ENCODE assay signal across 8 mouse cellular contexts in the genomic region with DNA sequence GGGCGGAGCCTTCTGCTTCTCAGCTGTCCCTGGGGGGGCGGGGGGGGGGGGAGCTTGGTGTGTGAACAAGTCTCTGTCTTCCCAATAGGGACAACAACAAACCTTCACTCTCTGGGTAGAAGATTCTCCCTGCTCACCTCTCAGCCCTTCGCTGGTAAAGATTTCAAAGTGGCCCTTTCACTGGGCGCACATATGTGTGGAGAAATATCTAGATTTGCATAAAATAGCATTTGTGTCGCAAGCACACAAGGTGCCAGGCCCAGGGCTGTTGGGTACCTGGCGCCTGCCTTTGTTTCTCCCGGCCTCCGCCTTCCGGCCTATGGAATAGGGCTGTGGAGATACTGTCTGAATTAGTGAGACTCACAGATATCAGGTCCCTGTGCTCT. TPM values are rescaled to one million over a fixed set of nuclear protein-coding genes. Genes with fewer than 3 reads are reported as not detected.
DNase-seq lines count a peak whose midpoint lies in the region; ATAC-seq and TF ChIP-seq lines count a peak whose summit lies in the region.

No protein-coding gene starts in this region.

- ATAC-seq in kidney, postnatal 0 days (replicated peaks; ENCODE audit: low FRiP score, low read depth): no peak
- 0 out of 2 replicates have a peak, but pooled peaks have one; percentile 13 for ATAC-seq in limb, embryonic 14.5 days (ENCODE audit: low FRiP score, low read depth)
- no peak for ATAC-seq in activated CD4-positive, CD25-positive, alpha-beta regulatory T cell, adult 4 months

- no peak for DNase-seq in gastrocnemius, adult 2 months
- DNase-seq in gastrocnemius, adult 8-10 months (ENCODE audit: low spot score in 2 of 2): no peak
- no peak for DNase-seq in kidney, postnatal 0 days (ENCODE audit: low spot score)
- no peak for DNase-seq in kidney, postnatal 25 days
- DNase-seq in limb, embryonic 14.5 days (ENCODE audit: low spot score): no peak
- DNase-seq in urinary bladder, adult 2 months (ENCODE audit: low spot score): no peak

- H3K36me3 ChIP-seq in kidney, postnatal 0 days (ENCODE audit: insufficient read depth, low read length): peaks cover 10% of the 10 kb centered on the region
- H3K36me3 ChIP-seq in limb, embryonic 14.5 days (ENCODE audit: control insufficient read depth, insufficient read depth, low read length): peaks cover 30% of the 10 kb centered on the region

- no peak; the same call in 1 of the 2 replicates for TF ChIP-seq POLR2A in bone marrow, adult 2 months (IDR thresholded peaks at IDR 0.05; ENCODE audit: borderline replicate concordance, control insufficient read depth, low read depth, low read length)
- TF ChIP-seq POLR2A in limb, embryonic 14.5 days (IDR thresholded peaks at IDR 0.05; ENCODE audit: borderline replicate concordance, extremely low read depth, insufficient read depth, insufficient read length): no peak

- H3K4me3 ChIP-seq in gastrocnemius, adult 2 months: no peak overlapping the region
- H3K4me3 ChIP-seq in kidney, postnatal 0 days (replicated peaks; ENCODE audit: low read depth, low read length): no peak overlapping the region
- no peak overlapping the region for H3K4me3 ChIP-seq in bone marrow, adult 2 months (replicated peaks; ENCODE audit: control insufficient read depth, low read depth, low read length)
- H3K4me3 ChIP-seq in limb, embryonic 14.5 days (replicated peaks; ENCODE audit: low read length): no peak overlapping the region

- TF ChIP-seq CTCF in gastrocnemius, adult 2 months (IDR thresholded peaks at IDR 0.05): no peak
- TF ChIP-seq CTCF in kidney, postnatal 0 days (IDR thresholded peaks at IDR 0.05; ENCODE audit: low read depth): no peak
- no peak for TF ChIP-seq CTCF in bone marrow, adult 2 months (IDR thresholded peaks at IDR 0.05; ENCODE audit: control insufficient read depth, insufficient read depth, low read length)

- 68% methylated on average over 9 of the region's 9 CpGs for WGBS in kidney, postnatal 0 days
- 30% methylated on average over 9 of the region's 9 CpGs for WGBS in bone marrow, adult 2 months
- 74% methylated on average over 9 of the region's 9 CpGs for WGBS in limb, embryonic 14.5 days

- H3K27ac ChIP-seq in gastrocnemius, adult 2 months: peak overlapping the region; percentile 48; the same call in 1 of the 2 replicates
- H3K27ac ChIP-seq in kidney, postnatal 0 days: peak overlapping the region; percentile 83
- peak overlapping the region; percentile 92 for H3K27ac ChIP-seq in bone marrow, adult 2 months (ENCODE audit: control insufficient read depth, insufficient read depth, low read depth, low read length, poor library complexity)
- H3K27ac ChIP-seq in limb, embryonic 14.5 days (replicated peaks; ENCODE audit: low read depth, low read length): peak overlapping the region; percentile 38; the same call in 1 of the 2 replicates

- peaks cover 8% of the 10 kb centered on the region for H3K4me1 ChIP-seq in kidney, postnatal 0 days (replicated peaks; ENCODE audit: insufficient read depth, low read length)
- H3K4me1 ChIP-seq in bone marrow, adult 2 months (ENCODE audit: control insufficient read depth, insufficient read depth, low read length): peaks cover 24% of the 10 kb centered on the region
- H3K4me1 ChIP-seq in limb, embryonic 14.5 days (ENCODE audit: control insufficient read depth, insufficient read depth, low read length): peaks cover 4% of the 10 kb centered on the region; the same call in 1 of the 2 replicates

- intact Hi-C loops in gastrocnemius, adult 2 months (cut with DNase I): no loop called here

- H3K9me3 ChIP-seq in kidney, postnatal 0 days (replicated peaks; ENCODE audit: low read length): peaks cover 2% of the 10 kb centered on the region; the same call in 1 of the 2 replicates
- H3K9me3 ChIP-seq in limb, embryonic 14.5 days (ENCODE audit: control insufficient read depth, low read length): peaks cover 3% of the 10 kb centered on the region; the same call in 1 of the 2 replicates

- no peak overlapping the region for H3K4me2 ChIP-seq in kidney, postnatal 0 days (ENCODE audit: low read length)
- H3K4me2 ChIP-seq in limb, embryonic 14.5 days (replicated peaks; ENCODE audit: low read depth, low read length, severe bottlenecking): no peak overlapping the region

- no peak overlapping the region for H3K9ac ChIP-seq in kidney, postnatal 0 days (ENCODE audit: low read depth, low read length)
- H3K9ac ChIP-seq in limb, embryonic 14.5 days (ENCODE audit: low read depth, low read length, severe bottlenecking): no peak overlapping the region

- H3K27me3 ChIP-seq in kidney, postnatal 0 days (ENCODE audit: insufficient read depth, low read length): no peaks in the 10 kb centered on the region
- H3K27me3 ChIP-seq in limb, embryonic 14.5 days (ENCODE audit: control insufficient read depth, insufficient read depth, low read length): no peaks in the 10 kb centered on the region

RNA-seq across cellular contexts. Expression of a gene that starts 11.8 kb away (rescaled TPM):
- not detected for total RNA-seq in gastrocnemius, adult 2 months (2021)
- under 1 TPM in 1 of 4 experiments, not detected in 3; 0.40 TPM for total RNA-seq in gastrocnemius, adult 8-10 months (2022)
- 0.78 and 0.89 TPM in 2 replicates for polyA plus RNA-seq in kidney, postnatal 0 days (2015; fragmentation: Nextera tagmentation; extraction: Ambion mirVana)
- 8.9 and 38.3 TPM in 2 replicates for polyA plus RNA-seq in bone marrow, adult 2 months (2011; ENCODE audit: insufficient read depth, insufficient read length, low replicate concordance, missing spikeins)
- 0.86 and 1.9 TPM in 2 replicates for polyA plus RNA-seq in limb, embryonic 14.5 days (2012; rRNA removed)
- polyA plus RNA-seq in limb, embryonic 14.5 days (2014; fragmentation: Nextera tagmentation; extraction: Ambion mirVana): 2.1 and 3.1 TPM in 2 replicates
- 3.2 and 3.4 TPM in 2 replicates for polyA plus RNA-seq in urinary bladder, adult 2 months (2012; rRNA removed)
- polyA plus RNA-seq in activated CD4-positive, CD25-positive, alpha-beta regulatory T cell, adult 4 months (2017; shearing (Covaris generic)): 10 to 100 TPM; 11.9 to 12.1 TPM

RNA-seq across cellular contexts. Expression of a gene that starts 12.4 kb away (rescaled TPM):
- total RNA-seq in gastrocnemius, adult 2 months (2021): 10 to 100 TPM; 37.1 to 43.8 TPM
- 10 to 100 TPM; 25.4 to 30.9 (median 26.7) TPM for total RNA-seq in gastrocnemius, adult 8-10 months (2022)
- 54.1 and 55.0 TPM in 2 replicates for polyA plus RNA-seq in kidney, postnatal 0 days (2015; fragmentation: Nextera tagmentation; extraction: Ambion mirVana)
- 21.7 and 33.5 TPM in 2 replicates for polyA plus RNA-seq in bone marrow, adult 2 months (2011; ENCODE audit: insufficient read depth, insufficient read length, low replicate concordance, missing spikeins)
- 39.0 and 44.2 TPM in 2 replicates for polyA plus RNA-seq in limb, embryonic 14.5 days (2012; rRNA removed)
- polyA plus RNA-seq in limb, embryonic 14.5 days (2014; fragmentation: Nextera tagmentation; extraction: Ambion mirVana): 39.0 and 40.5 TPM in 2 replicates
- polyA plus RNA-seq in urinary bladder, adult 2 months (2012; rRNA removed): 47.7 and 66.2 TPM in 2 replicates
- 100 to 1,000 TPM; 102 TPM for polyA plus RNA-seq in activated CD4-positive, CD25-positive, alpha-beta regulatory T cell, adult 4 months (2017; shearing (Covaris generic))

RNA-seq across cellular contexts. Expression of a gene that starts 16.5 kb away (rescaled TPM):
- total RNA-seq in gastrocnemius, adult 2 months (2021): 1 to 10 TPM; 2.4 to 3.3 TPM
- 1 to 10 TPM; 2.3 to 3.5 (median 3.0) TPM for total RNA-seq in gastrocnemius, adult 8-10 months (2022)
- polyA plus RNA-seq in kidney, postnatal 0 days (2015; fragmentation: Nextera tagmentation; extraction: Ambion mirVana): 11.1 and 11.9 TPM in 2 replicates
- 4.9 and 6.1 TPM in 2 replicates for polyA plus RNA-seq in bone marrow, adult 2 months (2011; ENCODE audit: insufficient read depth, insufficient read length, low replicate concordance, missing spikeins)
- polyA plus RNA-seq in limb, embryonic 14.5 days (2012; rRNA removed): 13.6 and 13.7 TPM in 2 replicates
- 12.7 and 13.7 TPM in 2 replicates for polyA plus RNA-seq in limb, embryonic 14.5 days (2014; fragmentation: Nextera tagmentation; extraction: Ambion mirVana)
- 8.6 and 9.4 TPM in 2 replicates for polyA plus RNA-seq in urinary bladder, adult 2 months (2012; rRNA removed)
- 10 to 100 TPM; 10.2 to 14.9 TPM for polyA plus RNA-seq in activated CD4-positive, CD25-positive, alpha-beta regulatory T cell, adult 4 months (2017; shearing (Covaris generic))

RNA-seq across cellular contexts. Expression of a gene that starts 26.2 kb away (rescaled TPM):
- total RNA-seq in gastrocnemius, adult 2 months (2021): 100 to 1,000 TPM; 261 to 265 TPM
- 100 to 1,000 TPM; 190 to 257 (median 232) TPM for total RNA-seq in gastrocnemius, adult 8-10 months (2022)
- polyA plus RNA-seq in kidney, postnatal 0 days (2015; fragmentation: Nextera tagmentation; extraction: Ambion mirVana): 297 and 309 TPM in 2 replicates
- polyA plus RNA-seq in bone marrow, adult 2 months (2011; ENCODE audit: insufficient read depth, insufficient read length, low replicate concordance, missing spikeins): 448 and 600 TPM in 2 replicates
- 461 and 503 TPM in 2 replicates for polyA plus RNA-seq in limb, embryonic 14.5 days (2012; rRNA removed)
- 351 and 367 TPM in 2 replicates for polyA plus RNA-seq in limb, embryonic 14.5 days (2014; fragmentation: Nextera tagmentation; extraction: Ambion mirVana)
- polyA plus RNA-seq in urinary bladder, adult 2 months (2012; rRNA removed): 624 and 672 TPM in 2 replicates
- 100 to 1,000 TPM; 413 to 476 TPM for polyA plus RNA-seq in activated CD4-positive, CD25-positive, alpha-beta regulatory T cell, adult 4 months (2017; shearing (Covaris generic))

RNA-seq across cellular contexts. Expression of a gene that starts 26.3 kb away (rescaled TPM):
- 1 to 10 TPM; 3.7 to 5.6 TPM for total RNA-seq in gastrocnemius, adult 2 months (2021)
- 1 to 10 TPM; 2.5 to 5.0 (median 3.4) TPM for total RNA-seq in gastrocnemius, adult 8-10 months (2022)
- polyA plus RNA-seq in kidney, postnatal 0 days (2015; fragmentation: Nextera tagmentation; extraction: Ambion mirVana): 12.7 and 13.8 TPM in 2 replicates
- polyA plus RNA-seq in bone marrow, adult 2 months (2011; ENCODE audit: insufficient read depth, insufficient read length, low replicate concordance, missing spikeins): 39.6 and 53.9 TPM in 2 replicates
- 24.3 and 32.6 TPM in 2 replicates for polyA plus RNA-seq in limb, embryonic 14.5 days (2012; rRNA removed)
- polyA plus RNA-seq in limb, embryonic 14.5 days (2014; fragmentation: Nextera tagmentation; extraction: Ambion mirVana): 16.1 and 20.6 TPM in 2 replicates
- polyA plus RNA-seq in urinary bladder, adult 2 months (2012; rRNA removed): 14.0 and 15.4 TPM in 2 replicates
- 10 to 100 TPM; 26.9 to 33.3 TPM for polyA plus RNA-seq in activated CD4-positive, CD25-positive, alpha-beta regulatory T cell, adult 4 months (2017; shearing (Covaris generic))

Comparison
In these comparisons a context has a peak if more than half of its experiments do, and no peak if none do; other contexts are left out.
1. H3K27ac ChIP-seq: peak in every context shown above with its lines; median percentile 92 in bone marrow, adult 2 months; 83 in kidney, postnatal 0 days; 48 in gastrocnemius, adult 2 months; 38 in limb, embryonic 14.5 days.